Mouse (Mus musculus) megakaryocyte, embryonic 14.5 days (primary cell): ENCODE data around the gene Ptpn3.

Experiments used
- FLI1 ChIP-seq: IDR thresholded peaks from 2 replicates; pipeline ENCODE4 v1.6.1; 2012; ENCODE audit warnings: low read length, inconsistent platforms, mixed read lengths
- GATA1 ChIP-seq: IDR thresholded peaks from 3 replicates; pipeline ENCODE4 v1.6.1; 2012; ENCODE audit warnings: mixed read lengths, low read length, inconsistent platforms, borderline replicate concordance

GRCm38 (mm10) chr4:57300469-57301409 is 898 bp downstream of the Ptpn3 start:
- TF ChIP-seq GATA1 (no peak), FLI1 (no peak)
